Mouse (Mus musculus) adrenal gland, postnatal 14 days (tissue): ENCODE measurements around the gene Ppp4r1. TPM values are rescaled to one million over a fixed set of nuclear protein-coding genes. Genes with fewer than 3 reads are reported as not detected.

ENCODE experiments used
- total RNA-seq: library from RNA; stranded (reverse); gene quantifications from 2 replicates; pipeline ENCODE4 v1.2.3, GENCODE M21; 2021

Ppp4r1 gene
- total RNA-seq, 1 experiment from 2014 or later, result 58.1 TPM

Other genes starting within 250 kb of the Ppp4r1 start
- gene Tmem232, start 241.8 kb upstream of the Ppp4r1 start, total RNA-seq, result not detected in 2 replicates
- 132 and 134 TPM in 2 replicates for gene Vapa, start 169.0 kb upstream of the Ppp4r1 start, total RNA-seq
- gene Txndc2, start 140.4 kb upstream of the Ppp4r1 start, total RNA-seq, result 11.9 and 12.5 TPM in 2 replicates
- 30.0 and 33.0 TPM in 2 replicates for gene Rab31, start 9.8 kb upstream of the Ppp4r1 start, total RNA-seq
- gene Ralbp1, start 103.2 kb downstream of the Ppp4r1 start, total RNA-seq, result 37.6 and 48.7 TPM in 2 replicates
- 63.8 and 79.5 TPM in 2 replicates for gene Twsg1, start 168.7 kb downstream of the Ppp4r1 start, total RNA-seq